In genomic region chr9:118980411-118980823, GRCm38 (mm10) we compare ENCODE assay signal across 8 mouse cellular contexts. TPM values are rescaled to one million over a fixed set of nuclear protein-coding genes. Genes with fewer than 3 reads are reported as not detected.
DNase-seq lines count a peak whose midpoint lies in the region; ATAC-seq lines count a peak whose summit lies in the region.

No protein-coding gene starts in this region.

- DNase-seq in retina, postnatal 1 day, result peak; percentile 74
- DNase-seq in retina, embryonic 14.5 days (ENCODE audit: low spot score), result no peak
- DNase-seq in embryo, embryonic 9.5 days (ENCODE audit: extremely low spot score), result peak; percentile 56
- DNase-seq in layer of hippocampus, postnatal 10 days (ENCODE audit: low spot score in 2 of 2), result peak; percentile 71 to 74
- DNase-seq in urinary bladder, adult 2 months (ENCODE audit: low spot score), result no peak
- DNase-seq in adrenal gland, postnatal 25 days, result no peak

- peak overlapping the region; percentile 67 for H3K9ac ChIP-seq in heart, embryonic 16.5 days (ENCODE audit: low read length)
- no peak overlapping the region for H3K9ac ChIP-seq in neural tube, embryonic 15.5 days (replicated peaks)

- H3K4me3 ChIP-seq in heart, embryonic 16.5 days (ENCODE audit: low read length), result no peak overlapping the region
- no peak overlapping the region for H3K4me3 ChIP-seq in neural tube, embryonic 15.5 days (replicated peaks)

- H3K27me3 ChIP-seq in heart, embryonic 16.5 days (ENCODE audit: control insufficient read depth, insufficient read depth, low read length), result no peaks in the 10 kb centered on the region
- no peaks in the 10 kb centered on the region for H3K27me3 ChIP-seq in neural tube, embryonic 15.5 days (replicated peaks)

- H3K27ac ChIP-seq in heart, embryonic 16.5 days (ENCODE audit: low read length), result peak overlapping the region; percentile 93
- H3K27ac ChIP-seq in neural tube, embryonic 15.5 days (replicated peaks), result peak overlapping the region; percentile 82

- H3K4me2 ChIP-seq in heart, embryonic 16.5 days (ENCODE audit: low read depth, low read length), result peak overlapping the region; percentile 24; the same call in 1 of the 2 replicates
- no peak overlapping the region for H3K4me2 ChIP-seq in neural tube, embryonic 15.5 days

- H3K36me3 ChIP-seq in heart, embryonic 16.5 days (ENCODE audit: control insufficient read depth, insufficient read depth), result no peaks in the 10 kb centered on the region
- H3K36me3 ChIP-seq in neural tube, embryonic 15.5 days, result no peaks in the 10 kb centered on the region

- no peaks in the 10 kb centered on the region for H3K9me3 ChIP-seq in heart, embryonic 16.5 days (replicated peaks; ENCODE audit: control insufficient read depth, low read length)
- no peaks in the 10 kb centered on the region for H3K9me3 ChIP-seq in neural tube, embryonic 15.5 days (replicated peaks)

- ATAC-seq in heart, embryonic 16.5 days (replicated peaks; ENCODE audit: extremely low read depth, insufficient read depth, low FRiP score), result peak; percentile 67
- peak; percentile 83 for ATAC-seq in neural tube, embryonic 15.5 days (ENCODE audit: low FRiP score)

- WGBS in heart, embryonic 16.5 days, result 6% methylated on average over 4 of the region's 4 CpGs
- 22% methylated on average over 4 of the region's 4 CpGs for WGBS in neural tube, embryonic 15.5 days

- H3K4me1 ChIP-seq in heart, embryonic 16.5 days (ENCODE audit: control insufficient read depth, insufficient read depth, low read length), result peaks cover 55% of the 10 kb centered on the region
- peaks cover 35% of the 10 kb centered on the region for H3K4me1 ChIP-seq in neural tube, embryonic 15.5 days

RNA-seq across cellular contexts. Expression of gene Ctdspl, which starts 54.2 kb away (rescaled TPM):
- 8.1 and 9.3 TPM in 2 replicates for polyA plus RNA-seq in heart, embryonic 16.5 days (2015; fragmentation: Nextera tagmentation; extraction: Ambion mirVana)
- total RNA-seq in layer of hippocampus, postnatal 10 days (2021), result 10 to 100 TPM; 17.0 to 19.0 TPM
- 7.9 and 8.6 TPM in 2 replicates for polyA plus RNA-seq in neural tube, embryonic 15.5 days (2015; fragmentation: Nextera tagmentation; extraction: Ambion mirVana)
- 24.4 and 27.7 TPM in 2 replicates for polyA plus RNA-seq in urinary bladder, adult 2 months (2012; rRNA removed)
- total RNA-seq in adrenal gland, postnatal 25 days (2021), result 27.2 and 31.3 TPM in 2 replicates

Comparison
In these comparisons a context has a peak if more than half of its experiments do, and no peak if none do; other contexts are left out.
1. DNase-seq: peak in retina, postnatal 1 day (single experiment), embryo, embryonic 9.5 days (single experiment) and layer of hippocampus, postnatal 10 days (2 of 2); none in retina, embryonic 14.5 days (single experiment), urinary bladder, adult 2 months (single experiment) and adrenal gland, postnatal 25 days (single experiment).